In genomic region chr7:110197176-110197575, GRCm38 (mm10) we compare ENCODE assay signal across 17 mouse cellular contexts. TPM values are rescaled to one million over a fixed set of nuclear protein-coding genes. Genes with fewer than 3 reads are reported as not detected.
DNase-seq lines count a peak whose midpoint lies in the region.
"Had no signal": no experiment of that assay in that cellular context is flagged by ENCODE, and none has a peak within 500 bp of the region (broad histone marks: within the 10 kb centered on the region; RNA-seq: fewer than 3 reads in every experiment).

No protein-coding gene starts in this region.

- DNase-seq in adrenal gland, adult 2 months = peak; percentile 58
- DNase-seq in adrenal gland, postnatal 25 days = no peak
- DNase-seq in thymus, postnatal 0 days (ENCODE audit: low spot score) = peak; percentile 26
- no peak for DNase-seq in thymus, postnatal 4 days
- peak; percentile 10 for DNase-seq in naive thymus-derived CD4-positive, alpha-beta T cell, adult 2 months (ENCODE audit: low read depth)
- DNase-seq in urinary bladder, postnatal 25 days (ENCODE audit: low spot score) = no peak
- DNase-seq: cerebellum, adult 11-12 months; cerebellum, adult 8-10 months; cerebellum, postnatal 10 days; cerebellum, postnatal 36 days; embryo, embryonic 11 days; gastrocnemius, postnatal 10 days; gastrocnemius, postnatal 36 days; heart, adult 2 months; heart, postnatal 14 days; heart, postnatal 4 days; kidney, adult 2 months had no signal

RNA-seq across cellular contexts. Expression of gene Swap70, which starts 24.3 kb away (rescaled TPM):
- total RNA-seq in adrenal gland, adult 2 months (2021) = 10 to 100 TPM; 12.6 to 23.2 TPM
- polyA plus RNA-seq in adrenal gland, adult 2 months (2012; rRNA removed) = 10.7 and 13.0 TPM in 2 replicates
- total RNA-seq in adrenal gland, postnatal 25 days (2021) = 16.2 and 26.7 TPM in 2 replicates
- polyA plus RNA-seq in thymus, postnatal 0 days (2015; fragmentation: Nextera tagmentation; extraction: Ambion mirVana) = 24.7 and 25.5 TPM in 2 replicates

Comparison
In these comparisons a context has a peak if more than half of its experiments do, and no peak if none do; other contexts are left out.
1. DNase-seq: peak in adrenal gland, adult 2 months (single experiment), thymus, postnatal 0 days (single experiment) and naive thymus-derived CD4-positive, alpha-beta T cell, adult 2 months (single experiment); none in adrenal gland, postnatal 25 days (single experiment), thymus, postnatal 4 days (single experiment) and urinary bladder, postnatal 25 days (single experiment).